Mouse (Mus musculus) heart, embryonic 13.5 days (tissue): ENCODE results near the gene Gabrr2. TPM values are rescaled to one million over a fixed set of nuclear protein-coding genes. Genes with fewer than 3 reads are reported as not detected.

Experiments
- ATAC-seq: fragments of 200-750 bp; cut with Nextera tagmentation; 2 replicates; pipeline ENCODE4 v1.8.0; 2017; ENCODE audit warnings: moderate TSS enrichment; ENCODE audit not compliant: insufficient number of reproducible peaks, low FRiP score, low TSS enrichment; ENCODE audit errors: extremely low read depth
- H3K27ac ChIP-seq: fragments of 300-500 bp; sonication (generic); replicated peaks from 2 replicates; pipeline ENCODE4 v1.5.1; 2015; ENCODE audit warnings: moderate library complexity, mild to moderate bottlenecking, inconsistent platforms
- H3K27me3 ChIP-seq: fragments of 300-500 bp; sonication (generic); replicated peaks from 2 replicates; pipeline ENCODE4 v1.6.1; 2015; ENCODE audit warnings: mild to moderate bottlenecking, inconsistent platforms
- H3K36me3 ChIP-seq: fragments of 300-500 bp; sonication (generic); 2 replicates; pipeline ENCODE4 v1.6.1; 2015; ENCODE audit warnings: mild to moderate bottlenecking, inconsistent platforms
- H3K4me1 ChIP-seq: fragments of 300-500 bp; sonication (generic); 2 replicates; pipeline ENCODE4 v1.6.1; 2015; ENCODE audit warnings: inconsistent platforms
- H3K4me2 ChIP-seq: fragments of 300-500 bp; sonication (generic); 2 replicates; pipeline ENCODE4 v1.6.1; 2015; ENCODE audit warnings: inconsistent platforms, mild to moderate bottlenecking, moderate library complexity
- H3K4me3 ChIP-seq: fragments of 300-500 bp; sonication (generic); 2 replicates; pipeline ENCODE4 v1.5.1; 2015; ENCODE audit warnings: moderate library complexity, mild to moderate bottlenecking, inconsistent platforms
- H3K9ac ChIP-seq: fragments of 300-500 bp; sonication (generic); 2 replicates; pipeline ENCODE4 v1.6.1; 2015; ENCODE audit warnings: inconsistent platforms, mild to moderate bottlenecking, moderate library complexity
- H3K9me3 ChIP-seq: fragments of 300-500 bp; sonication (generic); 2 replicates; pipeline ENCODE4 v1.6.1; 2016; ENCODE audit warnings: inconsistent platforms
- WGBS: fragments of 180-500 bp; shearing (Covaris S2); methylation state at CpG from one replicate; pipeline ENCODE4 v1.1.7; 2015; ENCODE audit warnings: mixed read lengths; 5-methylcytosine and 5-hydroxymethylcytosine counted together
- polyA plus RNA-seq: library from polyadenylated mRNA; unstranded; fragments of >200 nt; fragmentation: Nextera tagmentation; extraction: Ambion mirVana; gene quantifications from 2 replicates; pipeline ENCODE4 v1.2.1, GENCODE M21; 2015

The Gabrr2 gene
- polyA plus RNA-seq, 1 experiment from 2014 or later: 0.13 TPM

DNA sequence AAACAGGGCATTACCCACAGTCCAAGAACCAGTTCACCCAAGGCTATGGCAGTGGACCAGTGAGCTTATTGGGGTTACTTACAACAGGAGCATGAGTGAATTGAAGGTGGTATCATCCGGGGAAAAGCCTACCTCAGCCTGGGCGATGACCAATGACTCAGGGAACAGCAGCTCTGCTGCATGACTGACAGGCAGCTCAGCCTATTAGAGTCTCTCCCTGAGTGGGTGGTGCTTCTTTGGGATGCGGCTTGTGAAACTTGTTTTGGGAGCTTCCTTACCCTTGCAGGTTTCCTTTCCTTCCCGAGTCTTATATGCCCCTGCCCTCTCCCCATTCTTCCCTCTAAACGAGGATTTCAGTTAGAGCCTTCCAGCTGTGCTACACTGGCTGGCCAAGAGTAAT, 10.1 kb upstream of the Gabrr2 start:
- H3K4me3 ChIP-seq: no peak overlapping the region
- no peaks in the 10 kb centered on the region for H3K9me3 ChIP-seq
- no peaks in the 10 kb centered on the region for H3K27me3 ChIP-seq
- no peak overlapping the region for H3K9ac ChIP-seq
- ATAC-seq: no peak
- H3K27ac ChIP-seq: no peak overlapping the region
- WGBS: 85% methylated on average over 5 of the region's 5 CpGs
- peaks cover 52% of the 10 kb centered on the region for H3K36me3 ChIP-seq
- no peak overlapping the region for H3K4me2 ChIP-seq
- no peaks in the 10 kb centered on the region for H3K4me1 ChIP-seq

DNA sequence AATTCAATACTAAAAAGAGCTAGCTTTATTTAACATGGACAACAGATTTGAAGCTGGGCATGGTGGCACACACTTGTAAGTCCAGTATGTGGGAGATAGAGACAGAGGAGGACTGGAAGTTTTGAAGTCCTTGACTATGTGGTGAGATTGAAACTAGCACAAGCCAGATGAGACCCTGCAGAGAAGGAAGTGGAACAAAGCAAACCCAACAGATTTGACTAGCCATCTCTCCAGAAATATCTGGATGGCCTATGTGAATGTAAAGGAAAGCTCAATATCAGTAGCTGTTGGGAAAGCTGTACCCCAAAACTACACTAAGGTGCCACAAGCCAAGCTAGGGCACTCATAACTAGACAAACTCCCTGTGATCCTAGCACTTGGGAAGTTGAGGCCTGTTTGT, 8.4 kb upstream of the Gabrr2 start:
- Histone ChIP-seq H3K4me1 (no peaks in the 10 kb centered on the region), H3K36me3 (peaks cover 36% of the 10 kb centered on the region), H3K9me3 (no peaks in the 10 kb centered on the region), H3K27ac (no peak overlapping the region), H3K27me3 (no peaks in the 10 kb centered on the region), H3K4me2 (no peak overlapping the region), H3K4me3 (no peak overlapping the region), H3K9ac (no peak overlapping the region)
- no peak for ATAC-seq

DNA sequence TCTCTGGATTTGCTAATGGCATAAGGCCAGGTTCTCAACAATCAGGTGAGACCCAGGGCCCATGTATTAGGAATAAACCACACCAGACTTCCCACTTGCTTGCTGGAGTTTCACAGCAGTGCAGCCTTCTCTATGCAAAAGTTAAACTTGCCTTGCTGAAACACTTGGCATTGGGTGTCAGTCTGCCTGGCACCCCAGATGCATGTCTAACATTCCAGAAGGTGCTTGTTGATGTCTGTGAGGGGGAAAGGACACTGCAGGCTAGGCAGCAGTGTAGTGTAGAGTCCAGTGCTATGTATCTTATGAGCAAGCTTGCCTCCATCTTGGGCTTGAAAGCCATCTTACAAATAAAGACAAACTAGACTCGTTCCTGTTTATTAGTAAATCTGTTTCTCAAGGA, 6.5 kb upstream of the Gabrr2 start:
- H3K36me3 ChIP-seq: peaks cover 18% of the 10 kb centered on the region
- no peak overlapping the region for H3K27ac ChIP-seq
- no peaks in the 10 kb centered on the region for H3K27me3 ChIP-seq
- no peaks in the 10 kb centered on the region for H3K9me3 ChIP-seq
- ATAC-seq: no peak
- 82% methylated on average over 1 of the region's 1 CpGs for WGBS
- no peak overlapping the region for H3K4me2 ChIP-seq
- H3K4me3 ChIP-seq: no peak overlapping the region
- H3K4me1 ChIP-seq: peaks cover 6% of the 10 kb centered on the region
- no peak overlapping the region for H3K9ac ChIP-seq

DNA sequence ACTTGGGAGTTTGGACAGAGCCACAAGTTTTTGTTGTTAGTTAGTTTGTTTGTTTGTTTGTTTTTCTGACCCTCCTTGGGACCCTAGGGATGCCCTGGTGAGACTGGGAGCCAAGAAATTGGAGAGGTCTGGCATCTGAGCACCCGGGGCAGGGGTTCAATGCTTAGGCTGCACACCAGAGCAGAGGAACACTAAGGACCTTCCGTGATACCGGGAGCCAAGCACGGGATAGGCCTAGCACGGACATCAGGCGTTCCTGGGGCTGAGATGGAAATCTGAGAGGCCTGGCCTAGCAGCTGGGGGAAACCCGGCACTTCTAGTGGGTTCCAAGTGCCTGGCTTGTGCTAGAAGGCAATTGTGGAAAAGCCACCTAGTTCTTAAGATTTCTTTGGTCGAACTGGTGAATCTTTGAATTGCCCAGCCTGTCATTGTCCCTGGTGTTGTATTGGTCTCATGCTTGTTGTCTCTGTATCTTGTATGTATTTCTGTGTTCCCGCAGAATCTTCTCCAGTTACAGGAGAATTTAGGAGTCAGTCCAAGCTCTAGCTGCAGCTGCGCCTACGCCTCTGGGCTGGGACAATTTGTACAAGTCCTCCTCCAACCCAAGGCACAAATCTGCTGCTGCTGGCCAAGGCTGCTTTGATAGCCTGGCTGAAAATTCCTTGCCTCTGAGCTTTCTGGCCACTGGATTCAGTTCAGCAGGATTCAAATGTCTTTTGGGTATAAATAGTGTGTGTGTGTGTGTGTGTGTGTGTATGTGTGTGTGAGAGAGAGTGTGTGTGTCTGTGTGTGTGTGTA, 4.7 kb upstream of the Gabrr2 start:
- H3K4me3 ChIP-seq: no peak overlapping the region
- no peak overlapping the region for H3K9ac ChIP-seq
- H3K27ac ChIP-seq: no peak overlapping the region
- WGBS: 61% methylated on average over 11 of the region's 11 CpGs
- H3K9me3 ChIP-seq: no peaks in the 10 kb centered on the region
- H3K4me2 ChIP-seq: no peak overlapping the region
- H3K27me3 ChIP-seq: no peaks in the 10 kb centered on the region
- peaks cover 10% of the 10 kb centered on the region for H3K4me1 ChIP-seq
- peaks cover under 1% of the 10 kb centered on the region; the same call in 1 of the 2 replicates for H3K36me3 ChIP-seq
- ATAC-seq: no peak

DNA sequence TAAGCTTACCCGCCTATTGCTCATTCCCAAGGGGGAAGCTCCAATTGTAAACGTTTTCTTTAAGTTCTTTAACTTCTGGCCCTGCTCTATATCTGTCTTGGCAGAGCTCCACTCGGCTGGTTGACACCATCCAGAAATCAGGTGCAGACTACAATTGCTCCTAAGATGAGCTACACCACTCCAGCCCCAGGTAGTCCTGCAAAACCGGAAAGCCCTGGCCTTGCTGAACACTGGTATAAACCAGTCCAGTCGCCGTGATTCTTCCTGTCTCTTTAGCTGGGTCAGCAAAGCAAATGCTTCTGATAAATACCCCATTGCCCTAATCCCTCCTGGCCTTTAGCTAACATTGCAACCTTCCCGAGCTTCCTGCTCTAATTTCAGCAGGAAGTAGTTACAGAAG, 1.6 kb upstream of the Gabrr2 start:
- peaks cover 14% of the 10 kb centered on the region for H3K4me1 ChIP-seq
- H3K9ac ChIP-seq: no peak overlapping the region
- no peak overlapping the region for H3K4me3 ChIP-seq
- no peaks in the 10 kb centered on the region for H3K9me3 ChIP-seq
- H3K27ac ChIP-seq: no peak overlapping the region
- H3K36me3 ChIP-seq: no peaks in the 10 kb centered on the region
- peaks cover 10% of the 10 kb centered on the region; the same call in 1 of the 2 replicates for H3K27me3 ChIP-seq
- H3K4me2 ChIP-seq: no peak overlapping the region
- 31% methylated on average over 7 of the region's 7 CpGs for WGBS
- no peak for ATAC-seq

DNA sequence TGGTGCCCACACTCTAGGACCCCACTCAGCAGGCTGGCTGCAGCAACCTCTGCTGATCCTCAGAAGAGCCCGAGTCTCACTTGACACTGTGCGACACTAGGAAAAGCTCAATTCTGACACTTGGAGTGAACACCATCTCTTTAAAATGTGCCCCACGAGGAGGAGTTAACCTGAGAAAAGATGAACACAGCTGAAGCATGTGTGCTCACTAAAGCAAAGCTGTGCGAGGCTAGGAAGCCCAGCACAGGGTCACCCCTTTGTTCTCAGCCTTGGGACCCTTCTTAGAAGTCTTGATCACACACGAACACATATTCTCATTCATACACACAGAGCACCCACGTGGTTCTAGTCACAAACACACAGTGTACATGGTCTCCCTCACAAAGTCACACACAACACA, 2.2 kb downstream of the Gabrr2 start:
- ATAC-seq: no peak
- no peak overlapping the region for H3K9ac ChIP-seq
- WGBS: 69% methylated on average over 6 of the region's 6 CpGs
- H3K4me3 ChIP-seq: no peak overlapping the region
- no peaks in the 10 kb centered on the region for H3K36me3 ChIP-seq
- no peak overlapping the region for H3K4me2 ChIP-seq
- H3K9me3 ChIP-seq: no peaks in the 10 kb centered on the region
- peaks cover 21% of the 10 kb centered on the region for H3K4me1 ChIP-seq
- H3K27me3 ChIP-seq: peaks cover 10% of the 10 kb centered on the region; the same call in 1 of the 2 replicates
- H3K27ac ChIP-seq: no peak overlapping the region

DNA sequence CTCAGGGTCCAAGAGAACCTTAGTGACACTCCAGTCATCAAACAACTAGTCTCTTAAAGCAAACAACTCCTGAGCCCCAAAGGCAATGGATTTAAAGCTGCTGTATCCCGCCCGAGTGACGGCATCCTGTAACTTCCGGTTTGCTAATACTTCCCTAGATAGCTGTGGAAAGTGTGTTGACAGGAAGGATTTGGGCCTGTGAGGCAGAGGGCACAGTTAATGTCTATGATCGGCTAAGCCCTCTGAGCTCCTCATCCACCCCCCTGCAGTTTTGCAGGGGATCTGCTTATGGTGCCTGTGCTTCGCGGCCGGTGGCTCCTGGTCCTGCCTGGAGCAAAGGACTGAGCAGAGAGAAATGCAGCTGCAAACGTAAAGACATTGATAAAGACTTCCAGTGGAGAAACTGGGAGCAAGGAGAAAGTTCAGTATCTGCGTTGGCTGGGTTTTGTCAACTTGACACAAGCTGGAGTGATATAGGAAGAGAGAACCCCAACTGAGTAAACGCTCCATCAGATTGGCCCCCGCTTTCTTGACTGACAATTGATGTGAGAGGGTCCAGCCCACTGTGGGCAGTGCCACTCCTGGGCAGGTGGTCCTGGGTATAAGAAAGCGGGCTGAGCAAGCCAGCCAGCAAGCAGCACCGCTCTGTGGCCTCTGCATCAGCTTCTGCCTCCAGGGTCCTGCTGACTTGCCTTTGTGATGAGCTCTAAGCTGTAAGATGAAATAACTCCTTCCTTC, 3.6 kb downstream of the Gabrr2 start:
- no peak for ATAC-seq

DNA sequence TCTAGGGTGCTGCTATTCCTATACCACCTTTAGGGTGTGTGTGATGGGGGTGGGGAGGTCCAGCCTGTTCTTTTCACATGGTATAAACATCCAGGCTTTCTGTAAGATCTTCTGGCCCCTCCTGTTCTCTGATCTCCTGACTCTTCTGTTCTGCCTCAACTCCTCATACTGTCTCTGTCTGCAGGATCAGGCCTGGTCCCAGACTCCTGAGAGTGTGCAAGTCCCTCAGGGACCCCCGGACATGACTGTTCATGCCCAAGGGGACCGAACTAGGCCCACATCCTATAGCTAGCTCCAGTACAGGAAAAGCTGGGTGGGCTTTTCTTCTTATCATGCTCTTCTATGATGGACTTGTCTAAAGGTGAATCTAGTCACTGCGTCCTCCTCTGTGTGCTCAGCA, 4.5 kb downstream of the Gabrr2 start:
- no peak overlapping the region for H3K4me2 ChIP-seq
- WGBS: 89% methylated on average over 3 of the region's 3 CpGs
- H3K27me3 ChIP-seq: peaks cover 13% of the 10 kb centered on the region; the same call in 1 of the 2 replicates
- H3K4me3 ChIP-seq: no peak overlapping the region
- no peak overlapping the region for H3K9ac ChIP-seq
- no peaks in the 10 kb centered on the region for H3K9me3 ChIP-seq
- H3K27ac ChIP-seq: no peak overlapping the region
- no peak for ATAC-seq
- no peaks in the 10 kb centered on the region for H3K36me3 ChIP-seq
- peaks cover 11% of the 10 kb centered on the region for H3K4me1 ChIP-seq

More for the DNA sequence above, 3.6 kb downstream of the Gabrr2 start:
- Histone ChIP-seq H3K4me2 (peak overlapping the region; percentile 63), H3K27me3 (peaks cover 13% of the 10 kb centered on the region; the same call in 1 of the 2 replicates), H3K9ac (peak overlapping the region; percentile 67), H3K27ac (no peak overlapping the region; the same call in 1 of the 2 replicates), H3K4me3 (peak overlapping the region; percentile 34), H3K36me3 (no peaks in the 10 kb centered on the region), H3K9me3 (no peaks in the 10 kb centered on the region), H3K4me1 (peaks cover 14% of the 10 kb centered on the region)
- WGBS: 22% methylated on average over 14 of the region's 14 CpGs

DNA sequence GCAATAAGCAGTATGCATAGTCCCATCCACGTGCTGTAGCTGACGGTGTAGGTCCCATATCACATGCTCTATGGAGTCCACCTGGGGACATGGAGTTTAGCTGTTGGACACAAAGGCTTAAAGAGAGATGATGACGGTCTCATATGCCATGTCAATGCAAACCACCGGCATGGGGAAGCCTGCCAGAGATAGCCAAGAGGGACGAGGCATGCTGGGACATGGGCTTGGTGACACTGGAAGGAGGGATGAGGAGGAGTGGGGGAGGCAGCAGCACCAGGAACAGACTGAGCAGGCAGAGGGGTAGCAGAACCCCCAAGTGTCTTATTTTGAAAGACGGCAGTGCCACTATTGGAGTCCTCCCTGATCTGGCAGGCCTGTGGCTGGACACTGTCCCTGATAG, 5.0 kb downstream of the Gabrr2 start:
- peaks cover 16% of the 10 kb centered on the region for H3K4me1 ChIP-seq
- no peak for ATAC-seq
- no peaks in the 10 kb centered on the region for H3K9me3 ChIP-seq
- WGBS: 83% methylated on average over 6 of the region's 6 CpGs
- H3K27me3 ChIP-seq: peaks cover 13% of the 10 kb centered on the region; the same call in 1 of the 2 replicates
- no peaks in the 10 kb centered on the region for H3K36me3 ChIP-seq
- no peak overlapping the region for H3K4me2 ChIP-seq
- no peak overlapping the region for H3K27ac ChIP-seq
- H3K4me3 ChIP-seq: no peak overlapping the region
- no peak overlapping the region for H3K9ac ChIP-seq

DNA sequence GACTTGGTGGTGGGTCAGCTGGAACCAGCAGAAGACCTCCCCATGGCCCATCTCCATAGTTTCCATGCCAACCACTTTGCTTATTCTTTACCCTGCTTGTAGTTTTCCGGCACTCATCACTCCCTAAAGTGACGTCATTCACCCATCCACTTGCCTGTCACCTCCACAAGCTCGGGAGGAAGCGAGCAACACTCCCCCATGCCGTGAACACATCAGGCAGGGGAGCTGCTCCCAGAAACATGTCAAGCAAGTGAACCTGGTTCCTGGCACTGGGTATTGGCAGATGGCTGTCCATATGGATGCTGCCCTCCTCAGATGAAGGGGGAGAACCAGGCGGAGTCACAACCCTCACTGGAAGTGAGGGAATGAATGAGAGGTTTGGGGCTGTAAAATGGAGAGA, 6.1 kb downstream of the Gabrr2 start:
- Histone ChIP-seq H3K36me3 (no peaks in the 10 kb centered on the region), H3K27ac (no peak overlapping the region), H3K27me3 (peaks cover 5% of the 10 kb centered on the region; the same call in 1 of the 2 replicates), H3K9me3 (no peaks in the 10 kb centered on the region), H3K4me2 (no peak overlapping the region), H3K4me3 (no peak overlapping the region), H3K4me1 (peaks cover 18% of the 10 kb centered on the region), H3K9ac (no peak overlapping the region)
- ATAC-seq: no peak
- 51% methylated on average over 6 of the region's 6 CpGs for WGBS

DNA sequence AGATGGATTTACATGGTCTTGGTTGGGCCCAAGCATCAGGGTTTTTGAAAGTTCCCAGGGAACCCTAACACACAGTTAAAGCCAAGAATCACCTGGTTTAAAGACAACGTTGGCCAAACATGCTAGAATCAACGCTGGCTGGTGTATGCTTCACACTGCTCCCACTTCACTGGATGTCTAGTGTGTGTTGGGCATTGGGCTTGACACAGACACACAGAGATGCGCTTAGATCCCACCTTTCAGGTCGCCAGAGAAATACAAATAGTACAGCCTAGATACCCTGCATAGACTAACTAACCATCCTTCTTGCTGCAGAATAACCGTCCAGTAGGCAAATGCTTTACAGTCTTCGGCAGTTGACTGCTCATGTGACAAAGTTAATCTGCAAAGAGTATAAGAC, 7.5 kb downstream of the Gabrr2 start:
- 87% methylated on average over 6 of the region's 6 CpGs for WGBS

More for the DNA sequence above, 7.5 kb downstream of the Gabrr2 start:
- no peak overlapping the region for H3K27ac ChIP-seq
- H3K4me2 ChIP-seq: no peak overlapping the region
- ATAC-seq: no peak
- H3K9ac ChIP-seq: no peak overlapping the region
- H3K9me3 ChIP-seq: no peaks in the 10 kb centered on the region
- 0 out of 2 replicates have a peak, but pooled peaks cover 3% of the 10 kb centered on the region for H3K27me3 ChIP-seq
- H3K4me1 ChIP-seq: peaks cover 18% of the 10 kb centered on the region
- H3K4me3 ChIP-seq: no peak overlapping the region
- no peaks in the 10 kb centered on the region for H3K36me3 ChIP-seq
